Mouse (Mus musculus) neural tube, embryonic 11.5 days (tissue): ENCODE measurements at regions not wholly inside any gene's neighbourhood (a gene's known extent, or its start where the extent isn't known, plus 50 kb on each side); places are given as distances from the start of the nearest gene placed in this dataset.

Experiments used
- ATAC-seq: fragments of 200-750 bp; cut with Nextera tagmentation; 2 replicates; pipeline ENCODE4 v1.8.0; 2017; ENCODE audit warnings: moderate number of reproducible peaks, mild to moderate bottlenecking, moderate TSS enrichment, moderate library complexity; ENCODE audit not compliant: insufficient read depth, low FRiP score, low TSS enrichment
- DNase-seq: peaks from one replicate; pipeline ENCODE4 v3.0.0-alpha.2; 2015; ENCODE audit warnings: low spot score
- H3K27ac ChIP-seq: fragments of 300-500 bp; sonication (generic); 2 replicates; pipeline ENCODE4 v1.5.1; 2014; ENCODE audit warnings: low read depth, mild to moderate bottlenecking, low read length
- H3K27me3 ChIP-seq: fragments of 300-500 bp; sonication (generic); 2 replicates; pipeline ENCODE4 v1.6.1; 2014; ENCODE audit warnings: mild to moderate bottlenecking, low read length, mixed read lengths; ENCODE audit not compliant: control insufficient read depth, insufficient read depth
- H3K36me3 ChIP-seq: fragments of 300-500 bp; sonication (generic); 2 replicates; pipeline ENCODE4 v1.6.1; 2014; ENCODE audit warnings: mild to moderate bottlenecking, low read length, moderate library complexity, mixed read lengths; ENCODE audit not compliant: control insufficient read depth, insufficient read depth
- H3K4me1 ChIP-seq: fragments of 300-500 bp; sonication (generic); 2 replicates; pipeline ENCODE4 v1.6.1; 2014; ENCODE audit warnings: low read length, mixed read lengths; ENCODE audit not compliant: control insufficient read depth, insufficient read depth
- H3K4me2 ChIP-seq: fragments of 300-500 bp; sonication (generic); 2 replicates; pipeline ENCODE4 v1.6.1; 2014; ENCODE audit warnings: low read depth, mild to moderate bottlenecking, moderate library complexity
- H3K4me3 ChIP-seq: fragments of 300-500 bp; sonication (generic); 2 replicates; pipeline ENCODE4 v1.5.1; 2014; ENCODE audit warnings: low read depth, low read length
- H3K9ac ChIP-seq: fragments of 300-500 bp; sonication (generic); 2 replicates; pipeline ENCODE4 v1.6.1; 2014; ENCODE audit warnings: mild to moderate bottlenecking, low read length
- H3K9me3 ChIP-seq: fragments of 300-500 bp; sonication (generic); 2 replicates; pipeline ENCODE4 v1.6.1; 2016; ENCODE audit warnings: low read length; ENCODE audit not compliant: control insufficient read depth
- WGBS: fragments of 180-500 bp; shearing (Covaris S2); extraction: QIAGEN DNeasy Blood & Tissue Kit; methylation state at CpG from one replicate; pipeline ENCODE4 v1.1.7; 2014; 5-methylcytosine and 5-hydroxymethylcytosine counted together

GRCm38 (mm10) chr16:49965528-49966250 lies 165.4 kb downstream of the Cd47 start:
- no peaks in the 10 kb centered on the region for H3K27me3 ChIP-seq
- no peak overlapping the region for H3K4me3 ChIP-seq
- WGBS, result 64% methylated on average over 7 of the region's 7 CpGs
- no peaks in the 10 kb centered on the region for H3K9me3 ChIP-seq
- peaks cover 5% of the 10 kb centered on the region; the same call in 1 of the 2 replicates for H3K4me1 ChIP-seq
- DNase-seq, result no peak
- no peak for ATAC-seq
- H3K4me2 ChIP-seq, result no peak overlapping the region
- H3K9ac ChIP-seq, result no peak overlapping the region
- no peaks in the 10 kb centered on the region for H3K36me3 ChIP-seq
- H3K27ac ChIP-seq, result no peak overlapping the region

GRCm38 (mm10) chr16:49966251-49966588 lies 165.9 kb downstream of the Cd47 start:
- no peak overlapping the region for H3K27ac ChIP-seq
- no peaks in the 10 kb centered on the region for H3K27me3 ChIP-seq
- no peaks in the 10 kb centered on the region for H3K36me3 ChIP-seq
- peaks cover 5% of the 10 kb centered on the region; the same call in 1 of the 2 replicates for H3K4me1 ChIP-seq
- H3K9ac ChIP-seq, result no peak overlapping the region
- H3K4me3 ChIP-seq, result no peak overlapping the region
- ATAC-seq, result no peak
- WGBS, result 69% methylated on average over 2 of the region's 2 CpGs
- no peaks in the 10 kb centered on the region for H3K9me3 ChIP-seq
- H3K4me2 ChIP-seq, result no peak overlapping the region
- DNase-seq, result no peak

GRCm38 (mm10) chr16:49967110-49967509 lies 166.8 kb downstream of the Cd47 start:
- no peak for ATAC-seq
- Histone ChIP-seq H3K9me3 (no peaks in the 10 kb centered on the region), H3K4me1 (peaks cover 5% of the 10 kb centered on the region; the same call in 1 of the 2 replicates), H3K9ac (no peak overlapping the region), H3K4me2 (no peak overlapping the region), H3K27ac (no peak overlapping the region), H3K36me3 (no peaks in the 10 kb centered on the region), H3K27me3 (no peaks in the 10 kb centered on the region), H3K4me3 (no peak overlapping the region)
- no peak for DNase-seq
- WGBS, result 91% methylated on average over 7 of the region's 7 CpGs

GRCm38 (mm10) chr16:49968291-49968870 lies 168.0 kb downstream of the Cd47 start:
- Histone ChIP-seq H3K36me3 (no peaks in the 10 kb centered on the region), H3K27ac (no peak overlapping the region), H3K4me3 (no peak overlapping the region), H3K27me3 (no peaks in the 10 kb centered on the region), H3K9ac (no peak overlapping the region), H3K4me1 (peaks cover 5% of the 10 kb centered on the region; the same call in 1 of the 2 replicates), H3K4me2 (no peak overlapping the region), H3K9me3 (no peaks in the 10 kb centered on the region)
- ATAC-seq, result no peak
- WGBS, result 84% methylated on average over 4 of the region's 4 CpGs
- DNase-seq, result no peak

GRCm38 (mm10) chr16:49969035-49969434 lies 168.7 kb downstream of the Cd47 start:
- Histone ChIP-seq H3K9me3 (no peaks in the 10 kb centered on the region), H3K9ac (no peak overlapping the region), H3K4me2 (no peak overlapping the region), H3K36me3 (no peaks in the 10 kb centered on the region), H3K27me3 (no peaks in the 10 kb centered on the region), H3K4me1 (peaks cover 4% of the 10 kb centered on the region; the same call in 1 of the 2 replicates), H3K27ac (no peak overlapping the region), H3K4me3 (no peak overlapping the region)
- WGBS, result 89% methylated on average over 4 of the region's 4 CpGs
- DNase-seq, result no peak
- no peak for ATAC-seq

GRCm38 (mm10) chr16:49969693-49970296 lies 169.5 kb downstream of the Cd47 start:
- DNase-seq, result no peak

GRCm38 (mm10) chr16:49970297-49970804 lies 170.0 kb downstream of the Cd47 start:
- Histone ChIP-seq H3K36me3 (no peaks in the 10 kb centered on the region), H3K27ac (no peak overlapping the region), H3K4me2 (no peak overlapping the region), H3K4me1 (no peaks in the 10 kb centered on the region), H3K9me3 (no peaks in the 10 kb centered on the region), H3K4me3 (no peak overlapping the region), H3K9ac (no peak overlapping the region), H3K27me3 (no peaks in the 10 kb centered on the region)
- ATAC-seq (no peak), DNase-seq (no peak)
- WGBS, result 91% methylated on average over 2 of the region's 2 CpGs

More at GRCm38 (mm10) chr16:49969693-49970296, 169.5 kb downstream of the Cd47 start:
- H3K9ac ChIP-seq, result no peak overlapping the region
- no peak overlapping the region for H3K4me2 ChIP-seq
- no peaks in the 10 kb centered on the region for H3K9me3 ChIP-seq
- H3K27ac ChIP-seq, result no peak overlapping the region
- no peaks in the 10 kb centered on the region for H3K4me1 ChIP-seq
- H3K36me3 ChIP-seq, result no peaks in the 10 kb centered on the region
- no peaks in the 10 kb centered on the region for H3K27me3 ChIP-seq
- 98% methylated on average over 2 of the region's 2 CpGs for WGBS
- no peak for ATAC-seq
- H3K4me3 ChIP-seq, result no peak overlapping the region

- H3K4me1 ChIP-seq, result no peaks in the 10 kb centered on the region
- no peak overlapping the region for H3K9ac ChIP-seq
- H3K27me3 ChIP-seq, result no peaks in the 10 kb centered on the region
- H3K9me3 ChIP-seq, result no peaks in the 10 kb centered on the region
- DNase-seq (no peak), ATAC-seq (no peak)
- WGBS, result 94% methylated on average over 3 of the region's 3 CpGs
- H3K36me3 ChIP-seq, result no peaks in the 10 kb centered on the region
- H3K4me2 ChIP-seq, result no peak overlapping the region
- no peak overlapping the region for H3K4me3 ChIP-seq
- H3K27ac ChIP-seq, result no peak overlapping the region
Measured at GRCm38 (mm10) chr16:49971141-49971555, 170.8 kb downstream of the Cd47 start.
